Mouse (Mus musculus) CH12.LX (cell line): ENCODE measurements around the gene Hoxd4.

Experiments used
- CTCF ChIP-seq, 2 experiments: IDR thresholded peaks in 1 of 2; conservative IDR thresholded peaks in 1 of 2; 2 replicates each; pipeline ENCODE4 v1.5.1; 2011 to 2012; ENCODE audit warnings: low read depth in 2 of 2, low read length in 2 of 2, improper control_type of control experiment in 1 of 2, inconsistent platforms in 1 of 2, mild to moderate bottlenecking in 1 of 2, moderate library complexity in 1 of 2
- EP300 ChIP-seq: IDR thresholded peaks from 2 replicates; pipeline ENCODE4 v1.6.1; 2011; ENCODE audit warnings: low read length, improper control_type of control experiment
- GABPA ChIP-seq: IDR thresholded peaks from 2 replicates; pipeline ENCODE4 v1.6.1; 2012; ENCODE audit warnings: low read depth, low read length, improper control_type of control experiment, inconsistent platforms; ENCODE audit not compliant: insufficient replicate concordance
- MAFK ChIP-seq: IDR thresholded peaks from 2 replicates; pipeline ENCODE4 v1.6.1; 2011; ENCODE audit warnings: low read length, improper control_type of control experiment; ENCODE audit not compliant: insufficient replicate concordance
- MXI1 ChIP-seq: IDR thresholded peaks from 2 replicates; pipeline ENCODE4 v1.6.1; 2011; ENCODE audit warnings: mild to moderate bottlenecking, low read depth, low read length, improper control_type of control experiment
- PAX5 ChIP-seq: IDR thresholded peaks from 2 replicates; pipeline ENCODE4 v1.6.1; 2012; ENCODE audit warnings: low read length, inconsistent platforms, mixed read lengths
- POLR2A ChIP-seq: IDR thresholded peaks from 2 replicates; pipeline ENCODE4 v1.6.1; 2011; ENCODE audit warnings: low read depth, mild to moderate bottlenecking, improper control_type of control experiment, low read length

- no peak; the same call in 1 of the 2 replicates for TF ChIP-seq POLR2A
- TF ChIP-seq MAFK = no peak
- TF ChIP-seq EP300 = no peak
- TF ChIP-seq GABPA = no peak
- peak in 1 of 2 experiments; percentile 78; a peak in 2 of 4 replicates for TF ChIP-seq CTCF (conservative IDR thresholded peaks at IDR 0.05 in 1 of 2, IDR thresholded peaks at IDR 0.05 in 1 of 2; ENCODE audit: low read depth in 2 of 2, low read length in 2 of 2)
- TF ChIP-seq PAX5 = no peak
- TF ChIP-seq MXI1 = no peak
These were observed 39.0 kb upstream of the Hoxd4 start for GRCm38 (mm10) chr2:74672481-74673362.
